Mouse (Mus musculus) WW6 (cell line): ENCODE data around the gene Atp5mpl.
"Not testable (repeated sequence)": the region's sequence is repeated elsewhere in the genome, so short reads cannot be mapped to it uniquely, and the experiment has no call there.

Experiments
- DNase-seq: peaks from one replicate; pipeline ENCODE4 v3.0.0-alpha.2; 2013; ENCODE audit warnings: low read depth, low spot score

The Atp5mpl gene

GRCm38 (mm10) chr12:111950486-111950885, 16.3 kb downstream of the Atp5mpl start:
- no peak for DNase-seq

- DNase-seq = no peak
Measured at GRCm38 (mm10) chr12:111946716-111947115, 20.1 kb downstream of the Atp5mpl start.

- not testable (repeated sequence) for DNase-seq
Measured at GRCm38 (mm10) chr12:111945765-111946655, 20.8 kb downstream of the Atp5mpl start.

- no peak for DNase-seq
Measured at GRCm38 (mm10) chr12:111945115-111945514, 21.7 kb downstream of the Atp5mpl start.

GRCm38 (mm10) chr12:111944065-111944987, 22.5 kb downstream of the Atp5mpl start:
- not testable (repeated sequence) for DNase-seq

GRCm38 (mm10) chr12:111943421-111944064, 23.2 kb downstream of the Atp5mpl start:
- DNase-seq = no peak

GRCm38 (mm10) chr12:111938623-111939177, 28.1 kb downstream of the Atp5mpl start:
- DNase-seq = no peak

GRCm38 (mm10) chr12:111936706-111937550, 29.8 kb downstream of the Atp5mpl start:
- DNase-seq = no peak

GRCm38 (mm10) chr12:111933971-111934370, 32.8 kb downstream of the Atp5mpl start:
- DNase-seq = no peak

GRCm38 (mm10) chr12:111933032-111933704, 33.6 kb downstream of the Atp5mpl start:
- no peak for DNase-seq

GRCm38 (mm10) chr12:111932513-111932912, 34.3 kb downstream of the Atp5mpl start:
- DNase-seq = no peak

- DNase-seq = no peak
Measured at GRCm38 (mm10) chr12:111931411-111932025, 35.3 kb downstream of the Atp5mpl start.

- DNase-seq = no peak
Measured at GRCm38 (mm10) chr12:111928411-111928966, 38.3 kb downstream of the Atp5mpl start.

GRCm38 (mm10) chr12:111927338-111927737, 39.4 kb downstream of the Atp5mpl start:
- DNase-seq = no peak

GRCm38 (mm10) chr12:111923117-111923516, 43.7 kb downstream of the Atp5mpl start:
- DNase-seq = no peak

- DNase-seq = no peak
Measured at GRCm38 (mm10) chr12:111920046-111920445, 46.7 kb downstream of the Atp5mpl start.

- no peak for DNase-seq
Measured at GRCm38 (mm10) chr12:111916514-111917217, 50.1 kb downstream of the Atp5mpl start.

GRCm38 (mm10) chr12:111915781-111916180, 51.0 kb downstream of the Atp5mpl start:
- no peak for DNase-seq
